In the genomic region with DNA sequence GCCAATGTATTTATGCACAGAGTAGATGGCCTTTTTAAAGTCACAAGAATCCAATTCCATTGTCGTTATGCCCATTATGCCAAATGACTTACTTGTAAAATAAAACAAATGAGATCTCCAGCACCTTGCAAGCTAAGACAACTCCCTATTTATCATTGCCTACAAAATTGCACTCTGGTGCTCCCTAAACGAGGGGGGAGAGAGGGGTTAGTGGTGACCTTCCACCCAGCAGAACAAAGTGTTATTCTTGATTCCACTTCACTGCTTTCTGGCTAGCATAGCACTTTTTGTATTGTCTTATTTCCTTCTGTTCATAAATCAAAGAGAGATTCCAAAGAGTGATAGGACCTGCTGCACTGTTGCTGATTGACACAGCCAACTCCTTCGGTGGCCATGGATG, we compare ENCODE assay signal across 9 mouse cellular contexts.
"Had no signal": no experiment of that assay in that cellular context is flagged by ENCODE, and none has a peak within 500 bp of the region (broad histone marks: within the 10 kb centered on the region; RNA-seq: fewer than 3 reads in every experiment).

No protein-coding gene starts in this region.

- H3K36me3 ChIP-seq: limb, embryonic 13.5 days; midbrain, embryonic 12.5 days; neural tube, embryonic 13.5 days had no signal

- H3K4me2 ChIP-seq: limb, embryonic 13.5 days; midbrain, embryonic 12.5 days; neural tube, embryonic 13.5 days had no signal

- H3K4me3 ChIP-seq: limb, embryonic 13.5 days; midbrain, embryonic 12.5 days; neural tube, embryonic 13.5 days had no signal

- ATAC-seq: intestine, embryonic 16.5 days; midbrain, embryonic 16.5 days had no signal

- DNase-seq: left cerebral cortex, postnatal 4 days; lung, adult 18-20 months had no signal

- H3K4me1 ChIP-seq: limb, embryonic 13.5 days; midbrain, embryonic 12.5 days; neural tube, embryonic 13.5 days had no signal

- H3K9ac ChIP-seq: limb, embryonic 13.5 days; liver, embryonic 14.5 days; midbrain, embryonic 12.5 days; neural tube, embryonic 13.5 days had no signal

- H3K27ac ChIP-seq: limb, embryonic 13.5 days; liver, embryonic 14.5 days; midbrain, embryonic 12.5 days; neural tube, embryonic 13.5 days; stomach, postnatal 0 days had no signal

- H3K9me3 ChIP-seq: limb, embryonic 13.5 days; midbrain, embryonic 12.5 days; neural tube, embryonic 13.5 days had no signal

- H3K27me3 ChIP-seq: limb, embryonic 13.5 days; midbrain, embryonic 12.5 days; neural tube, embryonic 13.5 days had no signal
